Mouse (Mus musculus) heart, postnatal 25 days (tissue): ENCODE results near the gene Gnpda2. TPM values are rescaled to one million over a fixed set of nuclear protein-coding genes. Genes with fewer than 3 reads are reported as not detected.

Source experiments
- DNase-seq: peaks from one replicate; pipeline ENCODE4 v3.0.0; 2022; ENCODE audit warnings: low spot score
- intact Hi-C: fragments of 180-260 bp; cut with DNase I; formaldehyde crosslinking; loops from one replicate; pipeline ENCODE4 v1.15.1; 2025
- total RNA-seq, 2 experiments: library from RNA; stranded (reverse); gene quantifications; 2 replicates each; pipeline ENCODE4 v1.2.3; 2021

The Gnpda2 gene
- 10 to 100 TPM; 10.9 to 11.6 TPM for total RNA-seq

GRCm38 (mm10) chr5:69591640-69592461 lies at the start of gene Gnpda2:
Gene Gnpda2, minus strand, starts transcription at chr5:69592340.
- intact Hi-C loops: loop anchor here (5.0 kb wide), 1 partner anchor 35 kb away; the partner anchor contains the start of gene Guf1
- peak; percentile 66 for DNase-seq

- DNase-seq: no peak
- intact Hi-C loops: no loop called here
Measured at GRCm38 (mm10) chr5:69634766-69635165, 42.6 kb upstream of the Gnpda2 start.

DNA sequence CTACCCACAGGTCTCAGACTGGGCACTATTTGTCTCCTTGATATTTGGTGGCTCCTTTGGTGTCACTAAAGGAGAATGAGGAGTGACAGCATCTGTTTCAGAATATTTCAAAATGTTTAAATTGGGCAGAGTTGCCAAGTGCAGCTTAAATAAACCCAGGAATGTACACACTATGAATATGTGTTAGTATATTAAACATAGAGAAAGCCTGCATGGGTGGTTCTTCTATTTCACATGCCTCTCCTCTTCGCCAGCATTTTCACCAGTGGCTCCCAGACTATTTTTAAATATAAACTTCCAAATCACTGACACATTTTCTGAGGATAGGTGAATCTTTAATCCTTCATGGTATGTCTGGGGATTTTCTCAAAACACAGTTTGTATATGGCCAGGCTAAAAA lies 28.8 kb upstream of the Gnpda2 start:
- intact Hi-C loops: no loop called here
- no peak for DNase-seq

- intact Hi-C loops: loop anchor here (5.0 kb wide), 1 partner anchor 229 kb away; no protein-coding TSS in a partner anchor
- DNase-seq: no peak
Measured at GRCm38 (mm10) chr5:69613209-69613796, 21.2 kb upstream of the Gnpda2 start.

GRCm38 (mm10) chr5:69601027-69601426 lies 8.9 kb upstream of the Gnpda2 start:
- DNase-seq: no peak
- intact Hi-C loops: no loop called here

DNA sequence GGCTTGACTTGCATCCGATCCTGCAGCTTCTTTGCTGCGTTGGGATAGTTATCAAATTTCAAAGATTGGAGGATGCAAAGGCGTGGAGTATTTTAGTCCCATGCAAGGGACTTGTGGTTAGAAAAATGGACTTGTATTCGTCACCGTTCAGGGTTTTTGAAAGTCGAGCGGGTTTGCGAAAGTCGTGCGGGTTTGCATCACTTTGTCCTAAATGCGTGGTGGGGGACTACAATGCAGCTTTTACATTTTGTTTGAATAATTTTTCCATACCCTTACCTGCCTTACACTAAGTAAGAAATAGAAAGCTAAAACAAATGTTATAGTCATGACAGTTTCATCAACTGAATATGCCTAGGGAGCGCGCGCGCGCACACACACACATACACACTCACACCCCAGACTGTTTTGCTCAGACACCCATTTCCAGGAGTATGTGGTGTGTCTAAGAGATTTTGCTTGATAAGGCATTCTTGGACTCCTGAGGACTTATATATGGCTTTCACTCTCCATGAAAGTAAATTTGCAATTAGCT lies 34.7 kb downstream of the Gnpda2 start:
- intact Hi-C loops: loop anchor here (5.0 kb wide), 1 partner anchor 35 kb away; the partner anchor contains the start of gene Gnpda2
- DNase-seq: no peak

GRCm38 (mm10) chr5:69556628-69557403 lies 35.3 kb downstream of the Gnpda2 start, which contains the start of gene Guf1:
Gene Guf1, plus strand, starts transcription at chr5:69556923.
- DNase-seq: peak; percentile 88
- intact Hi-C loops: loop anchor here (5.0 kb wide), 1 partner anchor 35 kb away; the partner anchor contains the start of gene Gnpda2

GRCm38 (mm10) chr5:69542489-69542888 lies 49.7 kb downstream of the Gnpda2 start, which contains the start of gene Yipf7:
Gene Yipf7, minus strand, starts transcription at chr5:69542648.
- DNase-seq: no peak

GRCm38 (mm10) chr5:69541680-69542079 lies 50.5 kb downstream of the Gnpda2 start:
- intact Hi-C loops: no loop called here
- DNase-seq: no peak

More at GRCm38 (mm10) chr5:69542489-69542888, 49.7 kb downstream of the Gnpda2 start, which contains the start of gene Yipf7:
- intact Hi-C loops: no loop called here

GRCm38 (mm10) chr5:69523944-69524343 lies 68.2 kb downstream of the Gnpda2 start:
- intact Hi-C loops: loop anchor here (5.0 kb wide), 1 partner anchor 1272 kb away; no protein-coding TSS in a partner anchor
- no peak for DNase-seq

Other genes with a start within 250 kb of the Gnpda2 start
- gene Yipf7, start 49.7 kb downstream of the Gnpda2 start, total RNA-seq: 100 to 1,000 TPM; 166 to 170 TPM
- gene Guf1, start 35.4 kb downstream of the Gnpda2 start, total RNA-seq: 10 to 100 TPM; 26.9 to 27.4 TPM